Mouse (Mus musculus) natural killer cell, adult 2 months (primary cell): Measurements from ENCODE around the gene Dazap2.

Source experiments
- DNase-seq, 2 experiments: peaks; one replicate each; pipeline ENCODE4 v3.0.0; 2022; ENCODE audit warnings: low spot score in 2 of 2

Gene Dazap2

DNA sequence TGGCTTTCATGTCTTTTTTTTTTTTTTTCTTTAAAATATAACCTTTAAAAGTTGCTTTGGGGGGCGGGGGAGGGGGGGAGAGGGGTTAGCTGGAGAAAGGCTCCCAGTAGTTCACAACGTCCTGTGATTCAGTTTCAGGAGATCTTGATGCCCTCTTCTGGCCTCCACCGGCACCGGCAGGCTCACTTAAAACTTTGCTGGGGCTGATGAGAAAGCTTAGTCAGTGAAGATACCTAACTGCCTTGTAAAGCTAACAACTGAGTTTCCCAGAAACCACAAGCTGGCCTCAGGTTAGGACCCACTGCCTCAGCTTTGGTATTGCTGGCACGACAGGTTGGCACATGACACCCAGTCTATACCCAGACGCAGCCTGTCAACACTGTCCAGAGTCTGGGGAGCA lies 22.5 kb downstream of the Dazap2 start:
- DNase-seq = peak; percentile 42 to 48

DNA sequence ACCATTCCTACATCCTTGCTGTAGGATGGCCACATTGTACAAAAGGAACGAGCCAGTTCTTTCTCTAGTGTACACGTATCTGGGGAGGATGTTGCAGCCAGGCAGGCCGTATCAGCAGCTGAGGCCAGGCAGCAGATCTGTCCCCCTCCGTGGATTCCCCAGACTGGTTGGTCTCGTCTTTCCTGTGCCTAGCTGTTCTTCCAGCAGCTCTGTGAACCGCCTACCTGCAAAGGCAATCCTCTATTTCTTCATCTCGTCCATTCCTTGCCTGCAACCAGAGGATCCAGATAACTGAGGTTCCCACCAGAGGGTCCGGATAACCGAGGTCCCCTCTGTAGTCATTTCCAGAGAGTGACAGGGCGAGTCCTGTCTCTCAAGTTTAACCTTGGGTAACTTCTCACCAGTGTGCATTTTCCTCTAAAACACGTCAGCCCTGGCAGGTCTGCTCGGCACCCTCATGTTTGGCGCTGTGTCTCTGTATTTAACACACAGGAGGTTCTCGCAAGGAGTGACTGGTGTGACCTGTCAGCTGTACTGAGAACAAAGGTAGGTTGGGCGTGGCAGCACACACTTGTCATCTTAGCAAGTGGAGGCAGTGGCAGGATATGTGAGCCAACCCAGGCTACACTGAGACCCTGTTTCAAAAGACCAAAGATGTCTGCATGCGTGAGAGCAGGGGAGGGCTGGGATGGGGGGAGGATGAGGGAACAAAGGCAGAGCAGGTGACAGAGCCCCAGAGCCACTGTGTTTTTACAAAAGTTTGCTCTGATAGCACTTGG lies 25.0 kb downstream of the Dazap2 start:
- DNase-seq = no peak

DNA sequence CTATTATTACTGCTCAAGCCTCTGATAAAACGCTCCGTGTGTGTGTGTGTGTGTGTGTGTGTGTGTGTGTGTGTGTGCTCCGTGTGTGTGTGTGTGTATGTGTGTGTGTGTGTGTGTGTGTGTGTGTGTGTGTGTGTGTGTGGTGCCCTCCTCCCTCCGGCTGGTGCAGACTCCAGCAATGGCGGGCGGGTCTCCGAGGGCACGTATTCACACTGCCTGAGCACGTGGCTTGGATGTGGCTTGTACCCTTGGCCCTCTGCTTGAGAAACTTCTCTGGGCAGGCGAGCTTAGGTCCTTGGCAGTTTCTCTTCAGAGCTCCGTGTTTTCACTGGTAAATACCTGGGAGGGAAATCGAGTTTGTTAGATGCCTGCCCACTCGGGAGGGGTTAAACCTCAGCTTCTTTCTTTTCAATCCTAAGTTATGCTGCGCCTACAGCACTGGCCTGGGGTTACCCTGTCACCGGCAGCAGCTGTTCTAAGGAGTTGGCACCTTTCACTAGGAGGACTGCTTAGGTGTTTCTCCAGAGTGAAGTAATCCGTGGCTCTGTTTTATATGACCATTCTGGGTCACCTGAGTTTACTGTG lies 26.2 kb downstream of the Dazap2 start:
- no peak for DNase-seq

DNA sequence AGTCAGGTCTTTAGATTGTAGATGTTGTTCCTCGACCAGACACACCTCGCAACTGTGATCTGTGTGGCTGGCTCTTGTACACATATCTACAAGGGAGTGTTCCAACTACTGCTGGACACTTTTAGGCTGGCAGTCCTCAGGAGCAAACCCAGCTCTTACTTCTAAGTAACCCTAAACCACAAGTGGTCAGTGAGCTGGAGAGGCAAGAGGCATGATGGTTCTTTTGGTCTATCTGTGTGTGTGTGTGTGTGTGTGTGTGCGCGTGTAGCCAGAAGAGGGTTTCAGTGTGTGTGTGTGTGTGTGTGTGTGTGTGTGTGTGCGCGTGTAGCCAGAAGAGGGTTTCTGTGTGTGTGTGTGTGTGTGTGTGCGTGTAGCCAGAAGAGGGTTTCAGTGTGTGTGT lies 27.3 kb downstream of the Dazap2 start:
- DNase-seq = no peak

DNA sequence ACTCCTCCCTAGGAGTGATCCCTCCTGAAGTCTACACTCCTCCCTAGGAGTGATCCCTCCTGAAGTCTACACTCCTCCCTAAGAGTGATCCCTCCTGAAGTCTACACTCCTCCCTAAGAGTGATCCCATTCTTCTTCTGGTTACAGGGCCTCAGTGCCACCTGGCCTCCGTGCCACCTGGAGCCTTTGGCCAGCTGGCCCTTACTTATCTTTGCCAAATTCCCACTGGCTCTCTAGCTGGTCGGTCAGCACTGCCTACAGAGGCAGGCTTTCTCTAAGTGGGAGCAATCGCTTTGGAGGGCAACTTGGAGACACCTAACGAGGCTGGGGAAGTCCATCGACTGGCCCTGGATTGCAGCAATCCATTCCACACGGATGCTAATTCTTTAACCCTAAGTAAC lies 31.0 kb downstream of the Dazap2 start:
- no peak for DNase-seq

DNA sequence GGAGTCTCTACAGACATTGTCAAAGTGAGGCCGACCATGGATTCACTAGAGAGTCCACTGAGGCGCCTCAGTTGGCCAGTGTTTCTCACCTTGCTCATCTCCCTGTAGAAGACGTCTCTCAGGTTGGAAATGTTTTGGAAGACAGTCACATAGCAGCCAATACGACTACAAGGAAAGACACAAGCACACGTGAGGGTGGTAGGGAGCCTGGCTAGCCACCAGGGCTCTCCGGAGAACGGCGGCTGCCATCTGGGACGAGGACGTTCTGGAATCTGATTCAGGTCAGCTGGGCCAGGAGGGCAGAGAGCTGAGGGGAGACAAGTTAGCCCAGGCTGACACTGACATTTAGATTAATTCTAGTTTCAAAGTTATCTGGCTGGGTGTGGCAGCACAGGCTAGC lies 35.0 kb downstream of the Dazap2 start:
- no peak for DNase-seq

DNA sequence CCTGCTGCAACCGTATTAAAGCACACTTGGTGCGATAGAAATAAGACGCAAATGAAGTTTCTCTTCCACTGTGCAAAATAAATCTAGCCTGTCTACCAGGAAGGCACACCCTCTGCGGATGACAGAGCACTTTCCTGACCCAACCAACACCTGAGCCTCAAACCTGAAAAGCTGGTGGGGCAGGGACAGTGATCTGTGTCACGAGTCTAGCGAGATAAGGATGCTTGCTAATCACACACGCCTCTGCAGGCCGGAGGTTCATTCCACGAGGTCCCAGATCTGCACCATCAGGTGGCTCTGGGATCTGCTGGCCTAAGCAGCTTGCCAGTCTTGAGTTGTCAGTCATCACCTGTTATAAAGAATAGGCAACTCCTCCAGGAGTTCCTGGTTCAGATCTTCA lies 36.5 kb downstream of the Dazap2 start:
- no peak for DNase-seq

DNA sequence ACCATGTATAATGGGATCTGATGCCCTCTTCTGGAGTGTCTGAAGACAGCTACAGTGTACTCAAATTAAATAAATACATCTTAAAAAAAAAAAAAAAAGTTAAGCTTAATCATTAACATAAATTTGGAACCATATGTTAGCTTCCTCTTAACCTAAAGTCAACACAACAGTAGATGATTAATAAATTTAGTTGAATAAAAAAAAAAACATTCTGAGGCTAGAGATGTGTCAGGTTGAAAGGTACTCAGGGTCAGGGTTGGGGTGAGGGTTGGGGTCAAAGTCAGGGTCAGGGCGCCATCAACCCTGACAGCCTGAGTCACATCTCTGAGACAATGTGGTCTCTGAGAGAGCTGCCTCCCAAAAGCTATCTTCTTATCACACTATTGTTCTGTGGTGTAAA lies 39.1 kb downstream of the Dazap2 start:
- DNase-seq = no peak

DNA sequence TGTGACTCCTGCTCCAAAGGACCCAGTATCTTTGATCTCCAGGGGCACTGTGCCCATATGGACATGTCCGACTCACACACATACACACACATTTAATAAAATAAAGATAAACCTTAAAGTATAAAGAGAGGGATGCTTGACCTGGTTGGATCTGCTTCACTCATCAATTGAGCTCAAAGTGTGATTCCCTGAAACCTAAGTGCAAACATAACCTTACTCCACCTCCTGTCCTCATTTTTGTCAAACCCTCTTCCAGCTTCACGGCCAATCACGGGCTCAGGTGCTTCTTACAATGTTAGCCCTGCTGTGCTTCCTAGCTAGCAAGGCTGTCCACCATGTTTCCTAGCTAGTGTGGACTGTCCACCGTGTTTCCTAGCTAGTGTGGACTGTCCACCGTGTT lies 40.1 kb downstream of the Dazap2 start:
- no peak for DNase-seq

DNA sequence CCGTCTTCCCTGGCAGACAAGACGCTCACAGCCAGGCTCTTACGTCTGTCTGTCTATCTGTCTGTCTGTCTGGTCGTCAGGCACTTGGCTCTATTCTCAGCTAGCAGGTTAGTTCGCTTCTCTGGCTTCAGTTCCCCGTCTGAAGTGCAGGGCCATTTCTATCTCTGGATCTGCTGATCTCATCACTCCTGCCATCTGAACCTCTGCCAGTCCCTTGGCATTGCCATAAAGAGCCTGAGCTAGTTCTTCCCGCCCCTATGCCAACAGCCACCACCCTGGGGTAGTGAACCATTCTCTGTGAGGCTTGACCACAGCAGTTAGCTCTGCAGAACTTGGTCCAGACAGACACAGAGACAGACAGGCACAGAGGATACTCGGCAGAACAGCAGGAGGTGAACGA lies 45.2 kb downstream of the Dazap2 start:
- DNase-seq = no peak

DNA sequence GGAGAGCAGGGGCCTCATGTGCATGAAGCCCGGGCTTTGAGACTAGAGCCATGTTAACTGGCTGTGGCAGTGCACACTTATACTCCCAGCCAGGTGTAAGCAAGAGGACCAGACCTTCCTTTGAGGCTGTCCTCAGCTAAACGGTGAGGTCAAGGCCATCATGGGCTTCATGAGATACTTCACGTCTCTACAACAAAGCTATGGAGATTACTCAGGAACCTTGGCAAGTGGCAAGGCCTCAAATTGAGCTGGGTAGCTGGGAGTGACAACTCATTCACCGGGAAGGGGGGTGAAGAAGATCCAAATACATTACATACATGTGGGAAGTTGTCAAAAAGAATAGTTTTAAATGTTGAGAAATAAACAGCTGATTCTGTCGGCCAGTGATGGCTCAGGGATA lies 45.7 kb downstream of the Dazap2 start:
- DNase-seq = no peak

DNA sequence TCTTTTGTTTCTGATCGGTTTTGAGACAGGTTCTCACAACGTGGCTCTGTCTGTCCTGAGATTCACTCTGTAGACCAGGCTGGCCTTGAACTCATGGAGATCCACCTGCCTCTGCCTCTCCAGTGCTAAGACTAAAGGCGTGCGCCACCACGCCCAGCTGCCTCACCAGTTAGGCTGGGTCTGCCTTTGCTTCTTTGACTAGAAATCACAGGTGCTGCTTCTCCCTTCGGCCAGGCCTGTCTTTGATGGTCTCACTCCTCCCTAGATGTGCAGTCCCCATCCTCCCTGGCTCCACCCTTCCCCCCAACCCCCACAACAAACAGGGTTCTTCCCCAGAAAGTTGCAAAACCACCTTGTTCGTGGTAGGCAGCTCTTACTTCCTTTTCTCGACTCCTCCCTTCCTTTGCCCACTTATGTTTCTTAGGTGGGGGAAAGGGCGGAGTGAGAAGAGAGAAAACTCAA lies 49.7 kb downstream of the Dazap2 start:
- peak; percentile 89 to 91 for DNase-seq

DNA sequence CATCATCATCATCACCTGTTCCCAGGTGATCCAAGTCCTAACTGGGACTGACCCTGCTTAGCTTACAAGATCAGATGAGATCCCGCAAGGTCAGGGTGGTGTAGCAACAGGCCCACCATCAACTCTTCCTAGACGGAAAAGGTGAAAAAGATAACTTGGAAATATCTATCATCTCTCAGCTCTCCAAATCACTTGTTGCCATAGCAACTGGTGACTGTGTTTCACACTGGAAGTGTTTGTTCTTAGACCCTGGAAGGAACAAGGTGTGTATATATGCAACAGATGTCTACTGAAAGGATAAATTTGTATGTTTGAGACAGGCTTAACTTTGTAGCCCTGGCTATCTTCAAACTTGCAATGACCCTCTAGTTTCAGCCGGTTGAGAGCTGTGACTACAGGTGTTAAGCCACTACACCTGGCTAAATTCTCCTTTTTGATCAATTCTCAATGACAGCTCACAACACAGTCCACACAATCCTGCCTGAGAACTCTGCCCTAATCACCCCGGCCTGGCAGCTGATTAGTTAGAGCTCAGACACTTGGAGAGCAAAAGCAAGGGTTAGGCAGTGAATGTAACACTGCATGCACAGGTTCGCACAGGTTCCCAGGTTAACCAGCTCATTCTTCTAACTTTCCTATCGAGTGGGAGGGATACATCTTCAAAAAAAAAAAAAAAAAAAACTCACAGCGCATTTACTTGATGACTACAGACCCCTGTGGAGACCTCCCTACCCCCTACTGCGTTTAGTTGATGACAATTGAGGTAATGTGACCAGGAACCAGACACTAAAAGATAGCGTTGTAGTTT lies 50.5 kb downstream of the Dazap2 start:
- no peak for DNase-seq

DNA sequence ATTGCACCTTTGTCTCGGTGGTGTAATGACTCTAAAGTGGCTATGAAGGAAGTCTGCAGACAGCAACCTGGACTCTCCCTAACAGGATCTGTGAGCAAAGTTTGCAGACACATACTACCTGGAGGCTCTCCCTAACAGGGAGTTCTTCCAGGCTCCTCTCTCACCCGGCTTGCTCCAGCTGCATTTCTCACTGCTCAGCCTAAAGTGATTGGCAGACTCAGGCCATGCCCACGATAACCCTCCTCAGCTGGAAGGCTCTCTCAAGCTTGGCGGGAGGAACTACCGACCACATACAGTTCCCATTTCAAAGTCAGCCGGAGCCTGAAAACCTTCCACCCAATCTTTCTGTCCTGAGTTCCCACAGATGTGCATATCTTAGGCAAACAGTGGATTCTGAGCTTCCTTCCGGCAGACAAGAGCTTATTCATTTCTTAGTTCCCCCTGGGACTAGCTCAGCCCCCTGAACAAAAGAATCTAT lies 51.1 kb downstream of the Dazap2 start:
- DNase-seq = no peak

DNA sequence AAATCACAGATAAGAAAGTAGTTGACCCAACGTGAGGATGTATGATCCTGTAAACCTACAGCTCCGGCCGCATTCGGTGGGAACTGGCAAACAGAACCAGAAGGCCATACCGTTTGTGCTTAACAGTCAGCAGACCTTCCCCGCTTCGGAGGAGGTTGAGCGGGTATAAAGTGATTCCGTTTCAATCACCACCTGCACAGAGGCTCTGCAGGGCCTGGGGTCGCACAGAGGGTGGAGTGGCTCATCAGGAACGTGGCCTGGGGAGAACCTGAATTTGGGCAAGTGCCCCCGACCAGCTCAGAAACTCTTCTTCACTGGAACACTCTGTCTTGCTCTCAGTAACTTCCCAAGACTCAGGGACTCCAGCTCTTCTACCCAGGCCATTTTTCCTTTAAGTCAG lies 51.7 kb downstream of the Dazap2 start:
- no peak for DNase-seq

DNA sequence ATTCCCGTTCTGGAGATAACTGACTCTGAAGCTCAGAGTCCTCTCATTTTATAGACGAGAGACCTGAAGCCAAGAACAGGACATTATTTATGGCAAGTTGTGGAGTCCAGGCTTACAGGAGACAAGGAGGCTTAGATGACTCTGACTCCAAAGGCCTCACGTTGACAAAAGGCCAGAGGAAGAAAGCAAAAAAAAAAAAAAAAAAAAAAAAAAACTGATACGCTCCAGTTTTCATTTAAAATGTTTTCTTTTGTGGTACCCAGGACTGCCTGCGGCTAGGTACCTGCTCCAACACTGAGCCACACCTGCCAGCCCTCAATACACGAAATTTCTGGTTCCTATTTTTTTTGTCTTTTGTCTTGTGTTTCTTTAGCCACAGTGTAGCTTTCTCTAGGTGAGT lies 52.3 kb downstream of the Dazap2 start:
- DNase-seq = no peak

DNA sequence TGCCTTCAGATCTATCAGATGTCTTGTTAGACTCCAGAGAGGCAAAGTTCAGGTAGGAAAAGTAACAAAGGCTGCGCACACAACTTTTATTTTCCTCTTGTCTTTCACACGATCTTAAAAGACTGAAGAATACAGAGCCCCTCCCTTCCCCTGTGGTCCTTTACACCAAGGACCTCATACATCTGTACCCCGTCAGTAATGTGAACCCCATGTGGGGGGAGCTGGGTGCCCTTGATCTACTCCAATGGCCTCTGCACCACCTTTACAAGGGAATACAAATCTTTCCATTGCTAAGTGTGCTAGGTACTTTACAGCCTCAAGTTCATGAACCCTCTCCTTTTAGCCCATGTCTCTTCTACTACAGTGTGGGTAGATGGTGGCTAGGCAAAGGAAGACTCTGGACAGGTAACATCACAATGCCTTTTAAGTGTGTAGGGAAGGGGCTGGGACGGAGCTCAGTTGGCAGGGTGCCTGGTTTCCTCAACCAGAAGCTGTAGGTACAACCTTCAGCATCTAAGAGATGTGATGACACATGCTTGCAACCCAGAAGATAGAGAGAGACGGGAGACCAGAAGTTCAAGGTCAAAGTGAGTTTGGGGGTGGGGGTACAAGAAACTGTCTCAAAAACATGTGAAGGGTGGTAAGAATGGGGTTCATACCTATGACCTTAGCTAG lies 52.9 kb downstream of the Dazap2 start:
- peak; percentile 63 to 80 for DNase-seq

DNA sequence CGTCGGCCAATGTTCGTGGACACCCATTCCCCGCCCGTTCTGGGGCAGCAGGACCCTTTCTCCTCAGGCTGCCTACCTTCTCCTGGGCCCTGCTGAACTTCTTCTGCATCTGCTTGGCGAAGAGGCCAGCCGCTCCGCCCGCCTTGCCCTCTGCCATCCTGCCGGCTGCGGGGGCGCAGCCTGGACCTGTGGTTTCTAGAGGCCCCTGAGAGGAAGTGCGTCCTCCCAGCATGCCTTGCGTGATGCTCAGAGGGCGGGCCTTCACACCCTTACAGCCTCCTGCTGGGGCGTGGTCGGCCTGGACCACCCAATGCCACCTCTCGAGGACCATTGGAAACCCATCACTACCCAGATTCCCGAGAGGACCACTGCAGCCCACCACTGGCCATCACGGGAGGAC lies 54.2 kb downstream of the Dazap2 start, which contains the start of gene Bin2:
Bin2 (minus strand) TSS at position 217 of the 400 bp plus-strand sequence.
- DNase-seq = peak; percentile 88 to 89

DNA sequence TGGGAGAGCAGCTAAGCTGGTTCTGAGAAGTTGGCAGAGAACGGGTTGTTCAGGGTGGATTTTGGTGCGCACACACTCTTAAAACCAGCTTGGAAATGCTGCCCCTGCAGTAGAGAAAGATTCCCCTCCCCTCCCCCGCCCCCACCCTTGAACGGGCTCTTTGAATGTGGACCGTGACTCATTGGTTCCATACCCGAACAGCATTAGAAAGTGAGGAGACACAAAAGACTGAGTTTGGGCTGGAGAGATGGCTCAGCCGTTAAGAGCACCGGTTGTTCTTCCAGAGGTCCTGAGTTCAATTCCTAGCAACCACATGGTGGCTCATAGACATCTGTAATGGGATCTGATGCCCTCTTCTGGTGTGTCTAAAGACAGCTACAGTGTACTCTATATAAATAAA lies 54.9 kb downstream of the Dazap2 start:
- DNase-seq = no peak
